Mouse (Mus musculus) MEL (cell line): ENCODE measurements at regions not wholly inside any gene's neighbourhood (a gene's known extent, or its start where the extent isn't known, plus 50 kb on each side); places are given as distances from the start of the nearest gene placed in this dataset.

Source experiments
- DNase-seq: peaks from one replicate; pipeline ENCODE4 v3.0.0; 2011; ENCODE audit warnings: low read depth, low spot score
- H3K27ac ChIP-seq: 2 replicates; pipeline ENCODE4 v1.5.1; 2012; ENCODE audit warnings: low read depth, mild to moderate bottlenecking, control low read depth, low read length, moderate library complexity; ENCODE audit not compliant: control insufficient read depth
- H3K27me3 ChIP-seq, 2 experiments: fragments of 150-350 bp in 1 of 2; sonication (generic) in 1 of 2; 2 replicates each; pipeline ENCODE4 v1.6.1; 2012; ENCODE audit warnings: low read length in 2 of 2, mild to moderate bottlenecking in 2 of 2, improper control_type of control experiment in 1 of 2, moderate library complexity in 1 of 2; ENCODE audit not compliant: insufficient read depth in 2 of 2, control insufficient read depth in 1 of 2
- H3K36me3 ChIP-seq, 2 experiments: 2 replicates each; pipeline ENCODE4 v1.6.1; 2012 to 2014; ENCODE audit warnings: low read length in 2 of 2, improper control_type of control experiment in 1 of 2, inconsistent platforms in 1 of 2, mild to moderate bottlenecking in 1 of 2; ENCODE audit not compliant: insufficient read depth in 2 of 2, control insufficient read depth in 1 of 2
- H3K4me1 ChIP-seq, 2 experiments: fragments of 150-350 bp in 1 of 2; sonication (generic) in 1 of 2; 2 replicates each; pipeline ENCODE4 v1.6.1; 2012; ENCODE audit warnings: low read length in 2 of 2, improper control_type of control experiment in 1 of 2, mild to moderate bottlenecking in 1 of 2; ENCODE audit not compliant: insufficient read depth in 2 of 2, control insufficient read depth in 1 of 2
- H3K4me3 ChIP-seq, 2 experiments: fragments of 150-350 bp in 1 of 2; sonication (generic) in 1 of 2; 2 replicates each; pipeline ENCODE4 v1.5.1; 2012; ENCODE audit warnings: low read depth in 2 of 2, low read length in 2 of 2, mild to moderate bottlenecking in 2 of 2, moderate library complexity in 2 of 2, control low read depth in 1 of 2, improper control_type of control experiment in 1 of 2; ENCODE audit not compliant: control insufficient read depth in 1 of 2, insufficient read depth in 1 of 2
- H3K79me2 ChIP-seq: 2 replicates; pipeline ENCODE4 v1.6.1; 2012; ENCODE audit warnings: mild to moderate bottlenecking, low read length, moderate library complexity; ENCODE audit not compliant: control insufficient read depth, poor library complexity, insufficient read depth
- H3K9ac ChIP-seq: 2 replicates; pipeline ENCODE4 v1.6.1; 2012; ENCODE audit warnings: low read depth, mild to moderate bottlenecking, control low read depth, low read length, moderate library complexity; ENCODE audit not compliant: control insufficient read depth, poor library complexity, severe bottlenecking
- H3K9me3 ChIP-seq: fragments of 150-350 bp; sonication (generic); replicated peaks from 2 replicates; pipeline ENCODE4 v1.6.1; 2012; ENCODE audit warnings: mild to moderate bottlenecking, low read length, improper control_type of control experiment, moderate library complexity; ENCODE audit not compliant: insufficient read depth
- BHLHE40 ChIP-seq: IDR thresholded peaks from 2 replicates; pipeline ENCODE4 v1.6.1; 2012; ENCODE audit warnings: low read depth, mild to moderate bottlenecking, inconsistent platforms, low read length, improper control_type of control experiment, borderline replicate concordance
- CTCF ChIP-seq, 3 experiments: IDR thresholded peaks in 2 of 3; conservative IDR thresholded peaks in 1 of 3; 2 replicates each; pipeline ENCODE4 v1.5.1; 2011 to 2012; ENCODE audit warnings: low read length in 3 of 3, low read depth in 2 of 3, mild to moderate bottlenecking in 2 of 3, improper control_type of control experiment in 1 of 3, inconsistent platforms in 1 of 3, mixed read lengths in 1 of 3, moderate library complexity in 1 of 3; ENCODE audit not compliant: control insufficient read depth in 1 of 3, insufficient read depth in 1 of 3, poor library complexity in 1 of 3, severe bottlenecking in 1 of 3
- EP300 ChIP-seq, 2 experiments: IDR thresholded peaks; 2 replicates each; pipeline ENCODE4 v1.6.1; 2011; ENCODE audit warnings: improper control_type of control experiment in 2 of 2, low read length in 2 of 2, low read depth in 1 of 2, mild to moderate bottlenecking in 1 of 2
- ETS1 ChIP-seq: IDR thresholded peaks from 2 replicates; pipeline ENCODE4 v1.6.1; 2012; ENCODE audit warnings: low read depth, mild to moderate bottlenecking, inconsistent platforms, low read length, improper control_type of control experiment, moderate library complexity
- GABPA ChIP-seq: IDR thresholded peaks from 2 replicates; pipeline ENCODE4 v1.6.1; 2012; ENCODE audit warnings: low read depth, mild to moderate bottlenecking, inconsistent platforms, low read length, improper control_type of control experiment, moderate library complexity
- GATA1 ChIP-seq: IDR thresholded peaks from 2 replicates; pipeline ENCODE4 v1.6.1; 2011; ENCODE audit warnings: low read depth, low read length, improper control_type of control experiment
- HCFC1 ChIP-seq: IDR thresholded peaks from 2 replicates; pipeline ENCODE4 v1.6.1; 2012; ENCODE audit warnings: low read depth, mild to moderate bottlenecking, inconsistent platforms, low read length, improper control_type of control experiment, moderate library complexity
- MAX ChIP-seq: IDR thresholded peaks from 2 replicates; pipeline ENCODE4 v1.6.1; 2011; ENCODE audit warnings: low read length, improper control_type of control experiment
- MAZ ChIP-seq: IDR thresholded peaks from 2 replicates; pipeline ENCODE4 v1.6.1; 2012; ENCODE audit warnings: low read depth, mild to moderate bottlenecking, inconsistent platforms, low read length, improper control_type of control experiment
- MXI1 ChIP-seq: IDR thresholded peaks from 2 replicates; pipeline ENCODE4 v1.6.1; 2011; ENCODE audit warnings: mild to moderate bottlenecking, low read depth, low read length, improper control_type of control experiment
- NRF1 ChIP-seq: IDR thresholded peaks from 2 replicates; pipeline ENCODE4 v1.6.1; 2014; ENCODE audit warnings: low read depth, mild to moderate bottlenecking, inconsistent platforms, low read length, improper control_type of control experiment, moderate library complexity; ENCODE audit not compliant: poor library complexity, insufficient read depth, severe bottlenecking
- POLR2A ChIP-seq, 2 experiments: IDR thresholded peaks; 2 replicates each; pipeline ENCODE4 v1.6.1; 2011 to 2012; ENCODE audit warnings: low read length in 2 of 2, mild to moderate bottlenecking in 2 of 2, control low read depth in 1 of 2, improper control_type of control experiment in 1 of 2, low read depth in 1 of 2, moderate library complexity in 1 of 2; ENCODE audit not compliant: control insufficient read depth in 1 of 2, insufficient read depth in 1 of 2, poor library complexity in 1 of 2
- RAD21 ChIP-seq: IDR thresholded peaks from 2 replicates; pipeline ENCODE4 v1.6.1; 2011; ENCODE audit warnings: mild to moderate bottlenecking, low read depth, low read length, improper control_type of control experiment
- RCOR1 ChIP-seq: IDR thresholded peaks from 2 replicates; pipeline ENCODE4 v1.6.1; 2012; ENCODE audit warnings: low read depth, mild to moderate bottlenecking, inconsistent platforms, low read length, improper control_type of control experiment
- SMC3 ChIP-seq: IDR thresholded peaks from 2 replicates; pipeline ENCODE4 v1.6.1; 2011; ENCODE audit warnings: low read depth, low read length, improper control_type of control experiment
- TBP ChIP-seq: IDR thresholded peaks from 2 replicates; pipeline ENCODE4 v1.8.0; 2011; ENCODE audit warnings: low read depth, low read length, improper control_type of control experiment
- UBTF ChIP-seq: IDR thresholded peaks from 2 replicates; pipeline ENCODE4 v1.6.1; 2012; ENCODE audit warnings: low read depth, mild to moderate bottlenecking, inconsistent platforms, low read length, improper control_type of control experiment, moderate library complexity, borderline replicate concordance; ENCODE audit not compliant: insufficient read depth
- USF2 ChIP-seq, 2 experiments: IDR thresholded peaks; 2 replicates each; pipeline ENCODE4 v1.6.1; 2011 to 2012; ENCODE audit warnings: improper control_type of control experiment in 2 of 2, low read length in 2 of 2, borderline replicate concordance in 1 of 2, inconsistent platforms in 1 of 2, low read depth in 1 of 2, mild to moderate bottlenecking in 1 of 2; ENCODE audit not compliant: insufficient read depth in 1 of 2
- ZC3H11A ChIP-seq: IDR thresholded peaks from 2 replicates; pipeline ENCODE4 v1.6.1; 2012; ENCODE audit warnings: low read depth, mild to moderate bottlenecking, inconsistent platforms, low read length, improper control_type of control experiment
- ZKSCAN1 ChIP-seq: IDR thresholded peaks from 2 replicates; pipeline ENCODE4 v1.6.1; 2012; ENCODE audit warnings: low read depth, mild to moderate bottlenecking, inconsistent platforms, low read length, improper control_type of control experiment, moderate library complexity
- ZNF384 ChIP-seq: IDR thresholded peaks from 2 replicates; pipeline ENCODE4 v1.6.1; 2012; ENCODE audit warnings: low read depth, mild to moderate bottlenecking, inconsistent platforms, low read length, improper control_type of control experiment

DNA sequence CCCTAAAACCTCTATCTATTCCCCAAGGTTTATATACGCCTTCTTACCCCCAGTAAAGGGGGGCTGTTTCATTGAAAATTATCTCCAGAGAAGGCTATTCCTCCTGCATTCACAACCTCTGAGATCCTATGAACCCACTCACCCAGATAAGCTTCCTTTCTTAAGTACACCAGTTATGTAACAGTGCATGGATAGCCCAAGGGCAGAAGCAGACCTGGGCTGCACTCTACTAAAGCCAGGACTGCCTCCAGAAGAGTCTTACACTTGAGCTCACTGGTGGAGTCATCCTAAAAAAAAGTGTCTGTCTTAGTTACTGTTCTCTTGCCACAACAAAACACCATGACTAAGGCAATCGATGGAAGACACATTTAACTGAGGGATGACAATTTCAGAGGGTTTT lies 553.7 kb downstream of the Zfp619 start:
- Histone ChIP-seq H3K27ac (no peak overlapping the region), H3K9ac (no peak overlapping the region), H3K27me3 (no peaks in the 10 kb centered on the region), H3K4me1 (no peaks in the 10 kb centered on the region), H3K36me3 (no peaks in the 10 kb centered on the region), H3K9me3 (no peaks in the 10 kb centered on the region), H3K4me3 (no peak overlapping the region), H3K79me2 (no peaks in the 10 kb centered on the region)
- no peak for DNase-seq
- TF ChIP-seq MAZ (no peak), TBP (no peak), UBTF (no peak), RCOR1 (no peak), USF2 (IDR thresholded peaks at IDR 0.05; ENCODE audit: borderline replicate concordance in 1 of 2, insufficient read depth in 1 of 2, low read depth in 1 of 2, low read length in 2 of 2) (no peak), NRF1 (no peak)

DNA sequence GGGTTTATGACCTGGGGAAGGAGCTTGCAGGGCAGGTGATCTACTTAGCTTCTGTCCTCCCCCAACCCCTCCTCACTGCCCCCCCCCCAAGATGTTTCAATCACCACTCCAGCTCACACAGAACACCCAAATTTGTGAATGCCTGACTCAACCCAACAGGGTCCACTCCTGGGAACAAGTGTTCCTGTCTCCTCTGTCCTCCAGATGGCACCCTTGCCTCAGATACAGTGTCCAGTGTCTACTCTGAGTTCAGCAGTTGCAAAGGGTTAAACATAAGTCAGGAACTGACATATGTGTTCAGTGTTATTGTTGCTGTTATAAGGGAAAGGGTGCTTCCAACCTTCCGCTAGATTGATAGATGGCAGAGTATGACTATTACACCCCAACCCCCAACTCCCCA lies 554.9 kb downstream of the Zfp619 start:
- Histone ChIP-seq H3K27me3 (no peaks in the 10 kb centered on the region), H3K36me3 (no peaks in the 10 kb centered on the region), H3K9ac (no peak overlapping the region), H3K9me3 (no peaks in the 10 kb centered on the region), H3K4me3 (no peak overlapping the region), H3K4me1 (no peaks in the 10 kb centered on the region), H3K79me2 (no peaks in the 10 kb centered on the region), H3K27ac (no peak overlapping the region)
- TF ChIP-seq UBTF (no peak), POLR2A (IDR thresholded peaks at IDR 0.05; ENCODE audit: control insufficient read depth in 1 of 2, insufficient read depth in 1 of 2, low read depth in 1 of 2, low read length in 2 of 2, poor library complexity in 1 of 2) (no peak), RCOR1 (no peak), BHLHE40 (no peak), GABPA (no peak), GATA1 (no peak), ZC3H11A (no peak), EP300 (IDR thresholded peaks at IDR 0.05; ENCODE audit: low read depth in 1 of 2, low read length in 2 of 2) (no peak), TBP (no peak), NRF1 (no peak), HCFC1 (no peak), ZKSCAN1 (no peak), ETS1 (no peak), MAX (no peak), SMC3 (no peak), MXI1 (no peak), CTCF (IDR thresholded peaks at IDR 0.05 in 2 of 3, conservative IDR thresholded peaks at IDR 0.05 in 1 of 3; ENCODE audit: control insufficient read depth in 1 of 3, insufficient read depth in 1 of 3, low read depth in 2 of 3, low read length in 3 of 3, poor library complexity in 1 of 3, severe bottlenecking in 1 of 3) (no peak), RAD21 (no peak), ZNF384 (no peak)
- no peak for DNase-seq
